Mouse (Mus musculus) gastrocnemius, postnatal 4 days (tissue): ENCODE measurements at regions not wholly inside any gene's neighbourhood (a gene's known extent, or its start where the extent isn't known, plus 50 kb on each side); places are given as distances from the start of the nearest gene placed in this dataset. TPM values are rescaled to one million over a fixed set of nuclear protein-coding genes. Genes with fewer than 3 reads are reported as not detected.

Experiments
- DNase-seq, 2 experiments: peaks; one replicate each; pipeline ENCODE4 v3.0.0; 2021 to 2022; ENCODE audit warnings: low spot score in 2 of 2, mixed read lengths in 2 of 2
- microRNA-seq: library from miRNA; unstranded; fragments of <30 nt; microRNA quantifications from one replicate; pipeline ENCODE4 v1.2.0, GENCODE M21; 2021

DNA sequence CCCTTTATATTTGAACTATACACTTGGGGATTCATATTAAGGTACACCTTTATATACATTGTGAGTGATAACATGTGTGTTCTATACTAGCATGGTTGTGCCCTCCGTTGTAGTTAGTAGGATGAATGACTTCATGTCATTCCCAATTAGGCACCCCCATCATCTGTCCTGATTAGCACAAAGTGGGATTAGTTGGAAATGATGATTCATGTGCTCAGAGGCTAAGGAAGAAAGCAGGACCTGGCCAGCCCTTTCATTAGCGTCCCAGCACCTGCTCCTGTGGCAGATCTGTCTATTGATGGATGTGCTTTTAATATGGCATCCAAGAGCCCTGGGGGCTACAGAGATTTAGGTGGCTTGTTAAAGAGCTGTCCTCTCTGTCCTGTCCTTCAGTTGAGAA is 119.3 kb upstream of the Tenm2 start:
- DNase-seq, result no peak

GRCm38 (mm10) chr11:37309691-37310090 is 73.9 kb upstream of the Tenm2 start:
- DNase-seq, result no peak

DNA sequence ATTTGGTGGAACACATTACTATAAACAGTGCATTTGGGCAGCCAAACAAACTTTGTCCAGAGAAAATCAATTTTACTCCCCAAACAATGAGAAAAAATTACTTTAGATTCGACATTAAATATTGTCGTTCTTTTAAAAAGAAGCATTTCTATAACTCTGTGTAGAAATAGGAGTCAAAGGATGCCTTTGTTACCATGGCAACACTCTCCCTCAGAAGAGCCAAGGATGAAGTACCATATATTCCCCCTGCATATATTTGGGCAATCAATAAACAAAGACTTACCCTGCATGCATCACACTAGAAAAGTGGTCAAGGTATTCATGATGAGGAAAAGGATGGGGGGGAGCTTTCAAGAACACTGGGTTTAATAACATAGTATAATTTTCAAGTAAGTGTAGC is 70.9 kb upstream of the Tenm2 start:
- no peak for DNase-seq

Small RNAs in the stretch of these regions (microRNA-seq; reads per million reads assigned to microRNA genes)
- not detected for gene Gm25693
